Mouse (Mus musculus): ENCODE results near the gene Celf1. TPM values are rescaled to one million over a fixed set of nuclear protein-coding genes. Genes with fewer than 3 reads are reported as not detected.
A peak's percentile ranks its signal among the peaks of the same experiment; 100 is the strongest.
"Not testable (repeated sequence)": the region's sequence is repeated elsewhere in the genome, so short reads cannot be mapped to it uniquely, and the experiment has no call there.

Gene Celf1
- polyA plus RNA-seq (2014; fragmentation: Nextera tagmentation; extraction: Ambion mirVana), result 76.6 and 81.3 TPM in 2 replicates

GRCm38 (mm10) chr2:90940233-90941229 lies at the start of gene Celf1:
Gene Celf1, plus strand, starts transcription at chr2:90940382.
- H3K4me3 ChIP-seq (ENCODE audit: low read depth, low read length), result peak within 1 kb of the TSS; percentile 99
- H3K9me3 ChIP-seq (replicated peaks; ENCODE audit: control insufficient read depth, low read length), result no peaks in the 10 kb centered on the region
- H3K27me3 ChIP-seq (ENCODE audit: control insufficient read depth, insufficient read depth, low read length), result no peaks in the 10 kb centered on the region
- H3K27ac ChIP-seq (replicated peaks; ENCODE audit: low read depth, low read length), result peak within 1 kb of the TSS; percentile 92
- peak; percentile 89 for ATAC-seq (replicated peaks; ENCODE audit: insufficient number of reproducible peaks, low FRiP score, low TSS enrichment, low read depth)
- H3K36me3 ChIP-seq (replicated peaks; ENCODE audit: control insufficient read depth, insufficient read depth, low read depth, low read length), result no peaks in the 10 kb centered on the region
- H3K4me2 ChIP-seq (ENCODE audit: low read depth, low read length), result peak within 1 kb of the TSS; percentile 55
- DNase-seq (ENCODE audit: low spot score), result peak; percentile 92
- under 1% methylated on average over 67 of the region's 113 CpGs for WGBS
- H3K9ac ChIP-seq (replicated peaks; ENCODE audit: low read length), result peak within 1 kb of the TSS; percentile 97
- H3K4me1 ChIP-seq (ENCODE audit: control insufficient read depth, insufficient read depth, low read length), result no peaks in the 10 kb centered on the region

DNA sequence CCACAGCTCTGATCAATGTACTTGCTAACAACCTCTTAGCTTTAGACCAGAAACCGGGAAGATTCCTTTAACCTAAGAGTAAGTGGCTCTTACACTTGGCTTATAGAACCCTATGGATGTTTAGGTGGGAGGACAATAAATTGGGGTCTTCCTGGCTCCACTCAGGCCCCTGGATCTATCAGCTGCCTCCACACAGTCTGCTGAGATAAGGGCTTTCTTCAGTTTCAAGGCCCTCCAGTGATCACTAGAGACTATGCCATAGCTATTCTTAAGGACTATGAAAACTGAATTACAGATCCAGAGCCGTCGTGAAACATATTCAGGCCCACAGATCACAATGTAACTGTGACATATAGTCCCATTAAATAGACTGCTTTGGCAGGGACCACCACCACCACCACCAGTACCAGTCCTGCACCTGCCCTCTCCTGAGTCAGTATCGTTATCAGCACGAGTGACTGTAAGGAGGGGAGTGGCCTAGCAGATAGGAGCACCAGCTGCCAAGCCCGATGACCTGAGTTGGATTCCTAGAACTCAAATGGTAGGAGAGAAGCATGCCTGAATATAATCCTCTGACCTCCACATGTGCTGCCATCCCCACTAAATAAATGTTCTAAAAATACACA lies 46.4 kb upstream of the Celf1 start:
- Histone ChIP-seq H3K27ac (replicated peaks; ENCODE audit: low read depth, low read length) (no peak overlapping the region), H3K9ac (replicated peaks; ENCODE audit: low read length) (no peak overlapping the region), H3K4me1 (ENCODE audit: control insufficient read depth, insufficient read depth, low read length) (no peaks in the 10 kb centered on the region), H3K9me3 (replicated peaks; ENCODE audit: control insufficient read depth, low read length) (no peaks in the 10 kb centered on the region), H3K27me3 (ENCODE audit: control insufficient read depth, insufficient read depth, low read length) (peaks cover 11% of the 10 kb centered on the region), H3K36me3 (replicated peaks; ENCODE audit: control insufficient read depth, insufficient read depth, low read depth, low read length) (no peaks in the 10 kb centered on the region; the same call in 1 of the 2 replicates), H3K4me3 (ENCODE audit: low read depth, low read length) (no peak overlapping the region), H3K4me2 (ENCODE audit: low read depth, low read length) (no peak overlapping the region)
- no peak for ATAC-seq (replicated peaks; ENCODE audit: insufficient number of reproducible peaks, low FRiP score, low TSS enrichment, low read depth)
- DNase-seq (ENCODE audit: low spot score), result no peak
- 91% methylated on average over 6 of the region's 6 CpGs for WGBS

DNA sequence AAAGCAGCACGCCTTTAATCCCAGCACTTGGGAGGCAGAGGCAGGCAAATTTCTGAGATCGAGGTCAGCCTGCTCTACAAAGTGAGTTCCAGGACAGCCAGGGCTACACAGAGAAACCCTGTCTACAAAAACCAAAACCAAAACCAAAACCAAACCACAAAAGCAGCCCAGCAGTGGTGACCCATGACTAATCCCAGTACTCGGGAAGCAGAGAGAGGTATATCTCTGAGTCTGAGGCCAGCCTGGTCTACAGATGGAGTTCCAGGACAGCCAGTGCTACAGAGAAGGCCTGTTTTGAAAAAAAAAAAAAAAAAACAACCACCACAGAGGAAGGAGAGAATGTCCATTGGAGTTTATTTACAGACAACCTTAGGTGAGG lies 45.9 kb upstream of the Celf1 start:
- not testable (repeated sequence) for H3K36me3 ChIP-seq (replicated peaks; ENCODE audit: control insufficient read depth, insufficient read depth, low read depth, low read length); H3K27me3 ChIP-seq (ENCODE audit: control insufficient read depth, insufficient read depth, low read length); DNase-seq (ENCODE audit: low spot score); H3K4me2 ChIP-seq (ENCODE audit: low read depth, low read length); H3K9me3 ChIP-seq (replicated peaks; ENCODE audit: control insufficient read depth, low read length); H3K27ac ChIP-seq (replicated peaks; ENCODE audit: low read depth, low read length); H3K9ac ChIP-seq (replicated peaks; ENCODE audit: low read length); H3K4me3 ChIP-seq (ENCODE audit: low read depth, low read length); ATAC-seq (replicated peaks; ENCODE audit: insufficient number of reproducible peaks, low FRiP score, low TSS enrichment, low read depth); H3K4me1 ChIP-seq (ENCODE audit: control insufficient read depth, insufficient read depth, low read length)
- 89% methylated on average over 3 of the region's 3 CpGs for WGBS

DNA sequence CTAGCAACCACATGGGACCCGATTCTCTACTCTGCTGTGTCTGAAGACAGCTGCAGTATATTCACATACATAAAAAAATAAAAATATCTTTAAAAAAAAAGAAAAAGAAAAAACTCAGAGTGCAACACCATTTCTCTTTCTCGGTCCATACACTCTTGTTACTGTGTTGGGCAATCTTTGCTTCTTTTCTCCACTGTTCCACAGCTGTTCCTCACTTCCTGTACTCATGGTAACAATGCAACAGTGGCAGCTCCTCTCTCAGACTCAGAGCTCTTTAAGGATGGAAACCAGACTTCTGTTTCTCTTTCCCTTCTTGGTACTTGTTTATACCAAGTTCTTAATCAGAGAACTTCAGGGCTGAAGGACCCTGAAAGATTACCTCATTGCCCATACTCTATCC lies 36.8 kb upstream of the Celf1 start:
- WGBS, result 85% methylated on average over 2 of the region's 2 CpGs
- H3K36me3 ChIP-seq (replicated peaks; ENCODE audit: control insufficient read depth, insufficient read depth, low read depth, low read length), result peaks cover 2% of the 10 kb centered on the region; the same call in 1 of the 2 replicates

GRCm38 (mm10) chr2:90904076-90904855 lies 35.9 kb upstream of the Celf1 start, which contains the start of the genes Kbtbd4 and Ndufs3:
Gene Kbtbd4, plus strand, starts transcription at chr2:90904740.
Gene Ndufs3, minus strand, starts transcription at chr2:90904827.
- no peaks in the 10 kb centered on the region for H3K27me3 ChIP-seq (ENCODE audit: control insufficient read depth, insufficient read depth, low read length)
- no peaks in the 10 kb centered on the region for H3K4me1 ChIP-seq (ENCODE audit: control insufficient read depth, insufficient read depth, low read length)
- H3K9me3 ChIP-seq (replicated peaks; ENCODE audit: control insufficient read depth, low read length), result no peaks in the 10 kb centered on the region
- peak within 1 kb of the TSS; percentile 65 for H3K4me2 ChIP-seq (ENCODE audit: low read depth, low read length)
- peaks cover 5% of the 10 kb centered on the region for H3K36me3 ChIP-seq (replicated peaks; ENCODE audit: control insufficient read depth, insufficient read depth, low read depth, low read length)
- ATAC-seq (replicated peaks; ENCODE audit: insufficient number of reproducible peaks, low FRiP score, low TSS enrichment, low read depth), result peak; percentile 88
- H3K9ac ChIP-seq (replicated peaks; ENCODE audit: low read length), result peak within 1 kb of the TSS; percentile 89
- DNase-seq (ENCODE audit: low spot score), result peak; percentile 95
- peak within 1 kb of the TSS; percentile 67 for H3K4me3 ChIP-seq (ENCODE audit: low read depth, low read length)
- under 1% methylated on average over 41 of the region's 43 CpGs for WGBS
- peak within 1 kb of the TSS; percentile 68 for H3K27ac ChIP-seq (replicated peaks; ENCODE audit: low read depth, low read length)

More for the DNA sequence above, 36.8 kb upstream of the Celf1 start:
- no peaks in the 10 kb centered on the region for H3K4me1 ChIP-seq (ENCODE audit: control insufficient read depth, insufficient read depth, low read length)
- H3K27me3 ChIP-seq (ENCODE audit: control insufficient read depth, insufficient read depth, low read length), result no peaks in the 10 kb centered on the region
- no peaks in the 10 kb centered on the region for H3K9me3 ChIP-seq (replicated peaks; ENCODE audit: control insufficient read depth, low read length)
- peak overlapping the region; percentile 65 for H3K4me2 ChIP-seq (ENCODE audit: low read depth, low read length)
- peak overlapping the region; percentile 67 for H3K4me3 ChIP-seq (ENCODE audit: low read depth, low read length)
- no peak overlapping the region for H3K27ac ChIP-seq (replicated peaks; ENCODE audit: low read depth, low read length)
- no peak for ATAC-seq (replicated peaks; ENCODE audit: insufficient number of reproducible peaks, low FRiP score, low TSS enrichment, low read depth)
- peak overlapping the region; percentile 89 for H3K9ac ChIP-seq (replicated peaks; ENCODE audit: low read length)
- no peak for DNase-seq (ENCODE audit: low spot score)

DNA sequence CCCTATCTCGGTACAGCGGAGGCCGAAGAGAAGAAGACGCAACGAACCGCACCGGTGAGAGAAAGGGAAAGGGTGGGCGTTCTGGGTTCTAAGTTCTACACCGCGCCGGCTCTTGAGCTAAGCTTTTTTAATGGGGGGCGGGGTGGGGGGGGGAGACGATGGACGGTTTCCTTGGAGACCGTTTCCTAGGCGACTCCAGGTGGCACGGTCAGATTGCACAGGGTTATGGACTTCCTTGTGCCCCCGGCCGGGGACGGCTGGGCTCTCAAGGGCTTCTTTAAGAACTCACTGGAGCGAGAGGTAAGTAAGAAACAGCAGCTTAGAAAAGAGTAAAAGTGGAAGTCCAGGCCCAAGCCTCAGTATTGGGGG lies 35.3 kb upstream of the Celf1 start:
- DNase-seq (ENCODE audit: low spot score) (peak; percentile 73), ATAC-seq (replicated peaks; ENCODE audit: insufficient number of reproducible peaks, low FRiP score, low TSS enrichment, low read depth) (peak; percentile 68)
- Histone ChIP-seq H3K4me3 (ENCODE audit: low read depth, low read length) (peak overlapping the region; percentile 67), H3K4me2 (ENCODE audit: low read depth, low read length) (peak overlapping the region; percentile 62), H3K27me3 (ENCODE audit: control insufficient read depth, insufficient read depth, low read length) (no peaks in the 10 kb centered on the region), H3K36me3 (replicated peaks; ENCODE audit: control insufficient read depth, insufficient read depth, low read depth, low read length) (peaks cover 9% of the 10 kb centered on the region), H3K27ac (replicated peaks; ENCODE audit: low read depth, low read length) (peak overlapping the region; percentile 68), H3K4me1 (ENCODE audit: control insufficient read depth, insufficient read depth, low read length) (no peaks in the 10 kb centered on the region), H3K9me3 (replicated peaks; ENCODE audit: control insufficient read depth, low read length) (no peaks in the 10 kb centered on the region), H3K9ac (replicated peaks; ENCODE audit: low read length) (peak overlapping the region; percentile 89)
- under 1% methylated on average over 21 of the region's 21 CpGs for WGBS

DNA sequence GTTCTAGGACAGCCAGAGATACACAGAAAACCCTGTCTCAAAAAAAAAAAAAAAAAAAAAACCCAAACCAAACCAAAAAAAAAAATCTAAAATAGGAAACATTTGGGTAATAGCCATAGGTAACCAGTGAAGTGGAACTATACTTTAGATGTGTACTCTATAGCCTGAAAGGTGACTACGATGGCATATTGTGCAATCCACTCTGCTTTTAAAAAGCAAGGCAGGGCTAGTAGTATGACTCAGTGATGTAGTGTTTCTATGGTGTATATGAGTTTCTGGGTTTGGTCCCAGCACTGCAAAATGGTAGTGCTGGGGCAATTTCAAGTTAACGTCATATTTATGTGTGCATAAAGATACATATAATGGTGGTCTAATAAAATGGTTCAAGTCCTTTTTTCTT lies 33.5 kb upstream of the Celf1 start:
- WGBS, result 94% methylated on average over 2 of the region's 2 CpGs
- Histone ChIP-seq H3K27ac (replicated peaks; ENCODE audit: low read depth, low read length) (no peak overlapping the region), H3K27me3 (ENCODE audit: control insufficient read depth, insufficient read depth, low read length) (no peaks in the 10 kb centered on the region), H3K9me3 (replicated peaks; ENCODE audit: control insufficient read depth, low read length) (no peaks in the 10 kb centered on the region), H3K4me1 (ENCODE audit: control insufficient read depth, insufficient read depth, low read length) (no peaks in the 10 kb centered on the region), H3K4me3 (ENCODE audit: low read depth, low read length) (no peak overlapping the region), H3K36me3 (replicated peaks; ENCODE audit: control insufficient read depth, insufficient read depth, low read depth, low read length) (peaks cover 7% of the 10 kb centered on the region), H3K9ac (replicated peaks; ENCODE audit: low read length) (no peak overlapping the region), H3K4me2 (ENCODE audit: low read depth, low read length) (no peak overlapping the region)
- ATAC-seq (replicated peaks; ENCODE audit: insufficient number of reproducible peaks, low FRiP score, low TSS enrichment, low read depth), result no peak
- DNase-seq (ENCODE audit: low spot score), result no peak
